Mouse (Mus musculus): ENCODE data around the gene Dennd4c.

Gene Dennd4c

GRCm38 (mm10) chr4:86882413-86882812 is 134.1 kb downstream of the Dennd4c start:
- DNase-seq (ENCODE audit: low spot score in 2 of 2): no peak

- peak in 1 of 2 experiments; percentile 44 for DNase-seq (ENCODE audit: low spot score in 2 of 2)
Measured at GRCm38 (mm10) chr4:86884945-86885344, 136.6 kb downstream of the Dennd4c start.

- DNase-seq (ENCODE audit: low spot score in 2 of 2): peak in 1 of 2 experiments; percentile 18
Measured at GRCm38 (mm10) chr4:86885790-86886159, 137.4 kb downstream of the Dennd4c start.

GRCm38 (mm10) chr4:86886160-86886878 is 138.0 kb downstream of the Dennd4c start:
- peak; percentile 70 to 75 for DNase-seq (ENCODE audit: low spot score in 2 of 2)

DNA sequence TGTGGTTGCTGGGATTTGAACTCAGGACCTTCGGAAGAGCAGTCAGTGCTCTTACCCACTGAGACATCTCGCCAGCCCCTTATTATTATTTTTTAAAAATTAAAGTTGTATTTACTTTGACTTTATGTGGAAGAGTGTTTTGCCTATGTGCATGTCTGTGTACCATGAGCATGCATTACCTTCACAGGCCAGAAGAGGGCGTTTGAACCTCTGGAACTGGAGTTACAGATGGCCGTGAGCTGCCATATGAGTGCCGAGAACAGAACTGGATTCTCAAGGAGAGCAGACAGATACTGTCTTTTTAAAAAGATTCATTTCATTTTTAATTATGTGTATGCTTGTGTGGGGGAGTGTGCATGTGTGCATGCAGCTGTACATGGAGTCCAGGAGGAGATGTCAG is 139.5 kb downstream of the Dennd4c start:
- DNase-seq (ENCODE audit: low spot score in 2 of 2): no peak

DNA sequence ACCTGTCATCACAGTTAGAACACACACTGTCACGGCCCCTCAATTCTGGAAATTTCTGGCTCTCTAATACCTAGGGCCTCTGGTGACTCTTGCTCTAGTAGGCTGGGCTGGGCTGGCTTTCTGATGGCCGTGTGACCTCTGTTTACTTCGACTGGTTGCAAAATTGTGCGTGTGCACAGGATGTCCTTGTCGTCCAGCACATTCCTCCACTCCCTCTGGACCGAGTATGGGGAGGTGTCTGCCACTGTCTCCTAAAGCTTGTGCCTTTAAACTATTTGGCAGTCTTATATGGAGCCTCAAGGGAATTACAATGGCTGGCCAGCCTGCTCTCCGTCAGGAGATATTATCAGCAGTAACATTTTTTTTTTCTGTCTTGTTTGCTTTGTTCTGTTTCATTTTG is 149.1 kb downstream of the Dennd4c start:
- DNase-seq (ENCODE audit: low spot score in 2 of 2): peak; percentile 64 to 72

DNA sequence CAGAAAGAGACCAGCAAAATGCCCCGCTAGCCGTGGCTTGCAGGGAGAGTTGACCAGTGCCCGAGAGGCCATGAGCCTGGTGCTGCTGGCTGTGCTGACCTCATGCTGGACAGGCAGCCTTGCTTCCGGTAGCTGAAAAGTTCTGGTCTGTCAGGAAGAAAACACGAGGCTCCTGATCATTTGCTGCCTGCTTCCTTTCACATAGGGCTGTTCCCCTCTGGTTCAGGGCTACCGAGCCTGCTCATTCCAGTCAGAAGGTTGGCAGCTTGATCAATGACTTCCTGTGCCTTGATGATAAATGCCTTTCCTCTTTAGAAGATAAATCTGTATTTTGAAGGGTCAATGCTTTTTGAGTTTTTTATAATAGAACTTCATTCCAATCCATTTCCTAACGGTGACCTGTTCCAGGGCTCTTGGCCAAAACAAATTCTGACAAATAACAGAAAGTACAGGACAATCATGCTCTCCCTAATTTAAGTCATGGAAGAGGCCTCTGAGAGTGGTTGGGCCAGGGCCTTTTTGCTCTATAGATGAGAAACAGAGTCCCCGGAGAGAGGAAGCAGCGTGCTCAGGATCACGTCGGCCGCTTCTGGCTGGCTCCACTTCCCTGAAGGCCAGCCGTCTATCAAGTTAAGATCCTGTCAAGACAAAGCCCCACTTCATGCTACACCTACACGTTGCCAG is 150.6 kb downstream of the Dennd4c start:
- DNase-seq (ENCODE audit: low spot score in 2 of 2): peak; percentile 80 to 84

Measured in heart, adult 9 months (tissue).